Comparison of ENCODE assay signal across 28 mouse cellular contexts in the genomic region with DNA sequence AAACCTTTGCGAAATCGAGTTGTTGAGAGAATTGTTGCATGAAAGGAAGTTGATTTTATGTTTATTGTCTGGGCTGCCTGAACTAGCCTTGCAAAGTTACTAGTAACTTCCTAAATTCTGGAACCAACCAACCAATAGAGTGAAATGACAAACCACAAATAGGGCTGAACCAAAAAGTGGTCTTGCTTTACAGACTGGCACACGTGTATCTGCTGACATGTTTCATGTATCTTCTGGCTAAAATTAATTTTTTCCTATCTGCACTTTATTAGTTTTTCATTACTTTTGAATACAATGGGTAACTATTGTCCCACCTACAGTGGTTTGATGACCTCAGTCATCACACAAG. TPM values are rescaled to one million over a fixed set of nuclear protein-coding genes. Genes with fewer than 3 reads are reported as not detected.
DNase-seq lines count a peak whose midpoint lies in the region; ATAC-seq and TF ChIP-seq lines count a peak whose summit lies in the region.
"Had no signal": no experiment of that assay in that cellular context is flagged by ENCODE, and none has a peak within 500 bp of the region (broad histone marks: within the 10 kb centered on the region; RNA-seq: fewer than 3 reads in every experiment).

No protein-coding gene starts in this region.

- peaks cover 9% of the 10 kb centered on the region; the same call in 1 of the 2 replicates for H3K4me1 ChIP-seq in kidney, embryonic 14.5 days (ENCODE audit: control insufficient read depth, insufficient read depth, low read length)
- H3K4me1 ChIP-seq in CH12.LX (ENCODE audit: control insufficient read depth in 1 of 2, insufficient read depth in 2 of 2), result peaks cover 8 to 18% of the 10 kb centered on the region in 2 experiments; a peak in 3 of 4 replicates

- H3K4me2 ChIP-seq in kidney, embryonic 14.5 days (replicated peaks; ENCODE audit: low read depth, low read length), result no peak overlapping the region
- H3K4me2 ChIP-seq in CH12.LX (ENCODE audit: insufficient read depth, low read depth, poor library complexity, severe bottlenecking), result no peak overlapping the region
- peak overlapping the region; percentile 97 for H3K4me2 ChIP-seq in myocyte (ENCODE audit: low read depth)

- H3K27ac ChIP-seq in kidney, embryonic 14.5 days (ENCODE audit: low read depth, low read length), result peak overlapping the region; percentile 7; the same call in 1 of the 2 replicates
- no peak overlapping the region for H3K27ac ChIP-seq in CH12.LX (ENCODE audit: insufficient read depth, low read depth)
- H3K27ac ChIP-seq: embryonic facial prominence, embryonic 12.5 days; embryonic facial prominence, embryonic 15.5 days; hindbrain, embryonic 10.5 days; hindbrain, embryonic 13.5 days; intestine, embryonic 15.5 days had no signal

- no peak overlapping the region for H3K4me3 ChIP-seq in kidney, embryonic 14.5 days (ENCODE audit: low read length)
- no peak overlapping the region for H3K4me3 ChIP-seq in CH12.LX (replicated peaks in 1 of 3; ENCODE audit: low read depth in 2 of 3, low read length in 2 of 3, poor library complexity in 1 of 3)
- H3K4me3 ChIP-seq in myocyte, result no peak overlapping the region
- H3K4me3 ChIP-seq: embryonic facial prominence, embryonic 15.5 days; heart, embryonic 12.5 days; heart, embryonic 15.5 days; intestine, embryonic 15.5 days had no signal

- H3ac ChIP-seq in myocyte (ENCODE audit: control insufficient read depth, insufficient read length), result no peak overlapping the region

- H3K9me3 ChIP-seq in kidney, embryonic 14.5 days (ENCODE audit: control insufficient read depth, low read length), result no peaks in the 10 kb centered on the region
- peaks cover 7% of the 10 kb centered on the region for H3K9me3 ChIP-seq in CH12.LX (replicated peaks; ENCODE audit: low read length)
- H3K9me3 ChIP-seq: embryonic facial prominence, embryonic 12.5 days; embryonic facial prominence, embryonic 15.5 days; heart, embryonic 12.5 days; heart, embryonic 15.5 days; hindbrain, embryonic 10.5 days; hindbrain, embryonic 13.5 days; intestine, embryonic 15.5 days had no signal

- peaks cover 1% of the 10 kb centered on the region; the same call in 1 of the 2 replicates for H3K79me2 ChIP-seq in CH12.LX (replicated peaks; ENCODE audit: control insufficient read depth, extremely low read depth, insufficient read depth, poor library complexity, severe bottlenecking)
- no peaks in the 10 kb centered on the region for H3K79me2 ChIP-seq in myocyte (ENCODE audit: control insufficient read depth, insufficient read depth)

- 17% methylated on average over 3 of the region's 3 CpGs for WGBS in kidney, embryonic 14.5 days

- dilution Hi-C loops in CH12.LX (cut with MboI; ENCODE audit: extremely low pct_ligation_motif_present, extremely low pct_unique_long_range_greater_than_20kb, low sequenced_read_pairs), result no loop called here

- no peak for DNase-seq in kidney, adult 8-10 months
- peak; percentile 55 for DNase-seq in CH12.LX (ENCODE audit: extremely low read depth)
- DNase-seq in adrenal gland, adult 8-10 months, result no peak
- DNase-seq in adrenal gland, adult (ENCODE audit: inconsistent age in 2 of 2, low spot score in 1 of 2), result no peak
- DNase-seq in gastrocnemius, adult 8-10 months (ENCODE audit: low spot score in 2 of 2), result no peak

- in situ Hi-C loops in CH12.LX (cut with MboI; ENCODE audit: low pct_ligation_motif_present, low pct_unique_long_range_greater_than_20kb, low sequenced_read_pairs), result loop anchor here (25.0 kb wide), 1 partner anchor 537 kb away; no protein-coding TSS in a partner anchor

- H3K9ac ChIP-seq in kidney, embryonic 14.5 days (ENCODE audit: low read depth, low read length), result no peak overlapping the region
- no peak overlapping the region for H3K9ac ChIP-seq in CH12.LX (ENCODE audit: insufficient read depth, low read depth)
- H3K9ac ChIP-seq: embryonic facial prominence, embryonic 12.5 days; embryonic facial prominence, embryonic 15.5 days; forebrain, postnatal 0 days; heart, embryonic 12.5 days; heart, embryonic 15.5 days; hindbrain, embryonic 13.5 days; intestine, embryonic 15.5 days had no signal

- peaks cover 22% of the 10 kb centered on the region for H3K27me3 ChIP-seq in kidney, embryonic 14.5 days (ENCODE audit: control insufficient read depth, insufficient read depth, low read length)
- H3K27me3 ChIP-seq in CH12.LX (replicated peaks), result no peaks in the 10 kb centered on the region
- H3K27me3 ChIP-seq in myocyte (ENCODE audit: control insufficient read depth, insufficient read depth, insufficient read length), result no peaks in the 10 kb centered on the region

- H3K36me3 ChIP-seq in kidney, embryonic 14.5 days (ENCODE audit: control insufficient read depth, insufficient read depth, low read length), result peaks cover 47% of the 10 kb centered on the region
- H3K36me3 ChIP-seq in CH12.LX (replicated peaks in 1 of 2; ENCODE audit: control insufficient read depth in 1 of 2, insufficient read depth in 1 of 2, low read length in 1 of 2), result peaks cover 32 to 58% of the 10 kb centered on the region in 2 experiments
- H3K36me3 ChIP-seq in myocyte (ENCODE audit: control insufficient read depth, insufficient read depth), result peaks cover 50% of the 10 kb centered on the region

- TF ChIP-seq POLR2A in CH12.LX (IDR thresholded peaks at IDR 0.05; ENCODE audit: low read depth, low read length) (no peak), myocyte (IDR thresholded peaks at IDR 0.05; ENCODE audit: insufficient read length, low read depth) (no peak)

- no peak for ATAC-seq in kidney, embryonic 14.5 days (ENCODE audit: low FRiP score, low TSS enrichment)
- peak; percentile 62 for ATAC-seq in granulocyte monocyte progenitor cell, adult 5-6 weeks (replicated peaks; ENCODE audit: poor library complexity, severe bottlenecking)

- no peak for TF ChIP-seq RAD21 in CH12.LX (IDR thresholded peaks at IDR 0.05; ENCODE audit: low read depth, low read length)

- TF ChIP-seq CTCF in CH12.LX (conservative IDR thresholded peaks at IDR 0.05 in 1 of 2, IDR thresholded peaks at IDR 0.05 in 1 of 2; ENCODE audit: low read depth in 2 of 2, low read length in 2 of 2), result no peak

- TF ChIP-seq EP300 in CH12.LX (IDR thresholded peaks at IDR 0.05; ENCODE audit: low read length), result no peak

TF ChIP-seq in CH12.LX, 34 proteins besides CTCF, POLR2A, EP300 and RAD21:
- TF ChIP-seq GABPA (IDR thresholded peaks at IDR 0.05; ENCODE audit: insufficient replicate concordance, low read depth, low read length), result no peak
- peak; percentile 16; the same call in 1 of the 2 replicates for TF ChIP-seq CHD2 (IDR thresholded peaks at IDR 0.05; ENCODE audit: low read length)
- no peak for TF ChIP-seq E2F4 (IDR thresholded peaks at IDR 0.05; ENCODE audit: insufficient replicate concordance, low read depth, low read length)
- peak; percentile 85 for TF ChIP-seq MYC (IDR thresholded peaks at IDR 0.05; ENCODE audit: low read depth, low read length)
- TF ChIP-seq JUN (IDR thresholded peaks at IDR 0.05; ENCODE audit: insufficient read depth, low read depth, low read length), result no peak
TF ChIP-seq in CH12.LX: peak in this region for 2.

TF ChIP-seq in myocyte, 11 proteins besides CTCF, POLR2A, EP300 and RAD21:
- no peak for TF ChIP-seq POLR2AphosphoS2 (IDR thresholded peaks at IDR 0.05; ENCODE audit: insufficient read length, low read depth)
- TF ChIP-seq REST (IDR thresholded peaks at IDR 0.05; ENCODE audit: insufficient read depth, insufficient read length), result no peak
- TF ChIP-seq TCF3 (IDR thresholded peaks at IDR 0.05; ENCODE audit: insufficient read length, low read depth), result no peak
- TF ChIP-seq MYOG (IDR thresholded peaks at IDR 0.05; ENCODE audit: control insufficient read depth in 1 of 3, insufficient read depth in 1 of 3, insufficient read length in 2 of 3, low read depth in 2 of 3), result no peak
- no peak for TF ChIP-seq USF1 (IDR thresholded peaks at IDR 0.05; ENCODE audit: low read depth)
- no peak for TF ChIP-seq MYOD1 (IDR thresholded peaks at IDR 0.05; ENCODE audit: control insufficient read depth in 1 of 3, insufficient read length in 2 of 3, low read depth in 2 of 3)
- TF ChIP-seq CEBPB (IDR thresholded peaks at IDR 0.05; ENCODE audit: insufficient read depth, poor library complexity, severe bottlenecking), result no peak
- no peak for TF ChIP-seq MAX (IDR thresholded peaks at IDR 0.05; ENCODE audit: low read depth)

RNA-seq across cellular contexts. Expression of a gene that starts 1.9 kb away (rescaled TPM):
- polyA plus RNA-seq in kidney, embryonic 14.5 days (2014; fragmentation: Nextera tagmentation; extraction: Ambion mirVana), result 3.0 and 4.0 TPM in 2 replicates
- total RNA-seq in CH12.LX (2012; rRNA removed) (not detected in 2 replicates), CH12.LX (2014; rRNA removed) (not detected in 2 replicates)
- polyA plus RNA-seq in CH12.LX (2012; ENCODE audit: insufficient read length, low read depth) (0.41 TPM in 1 of 2 replicates, not detected in the other), myocyte (2012; fragmentation: generic; extraction: Trizol) (0.07 TPM)
- total RNA-seq in granulocyte monocyte progenitor cell, adult 5-6 weeks (2014; fragmentation: Nextera tagmentation), result not detected in 2 replicates
- not detected in 2 replicates for total RNA-seq in granulocyte monocyte progenitor cell, adult 5-6 weeks (2017)
- total RNA-seq in adrenal gland, adult 8-10 months (2022), result 1 to 10 TPM in 2 of 4 experiments, under 1 TPM in 2; 0.62 to 3.5 (median 1.5) TPM
- 1 to 10 TPM in 2 of 4 experiments, under 1 TPM in 2; 0.54 to 2.1 (median 0.94) TPM for total RNA-seq in gastrocnemius, adult 8-10 months (2022)
- total RNA-seq: common myeloid progenitor, adult 5-6 weeks; G1E had no signal
- polyA plus RNA-seq: CD4-positive, CD25-positive, alpha-beta regulatory T cell, adult 4 months; G1E had no signal

RNA-seq across cellular contexts. Expression of a gene that starts 13.9 kb away (rescaled TPM):
- polyA plus RNA-seq in kidney, embryonic 14.5 days (2014; fragmentation: Nextera tagmentation; extraction: Ambion mirVana), result 1,562 and 1,907 TPM in 2 replicates
- total RNA-seq in CH12.LX (2012; rRNA removed) (3,603 and 3,941 TPM in 2 replicates), CH12.LX (2014; rRNA removed) (8,076 and 8,441 TPM in 2 replicates)
- polyA plus RNA-seq in CH12.LX (2012; ENCODE audit: insufficient read length, low read depth) (6,953 and 7,125 TPM in 2 replicates), myocyte (2012; fragmentation: generic; extraction: Trizol) (244 TPM)
- 2,328 and 2,367 TPM in 2 replicates for total RNA-seq in granulocyte monocyte progenitor cell, adult 5-6 weeks (2014; fragmentation: Nextera tagmentation)
- 3,358 and 3,800 TPM in 2 replicates for total RNA-seq in granulocyte monocyte progenitor cell, adult 5-6 weeks (2017)
- total RNA-seq in adrenal gland, adult 8-10 months (2022), result 100 to 1,000 TPM; 269 to 308 (median 290) TPM
- total RNA-seq in gastrocnemius, adult 8-10 months (2022), result 100 to 1,000 TPM; 118 to 161 (median 130) TPM

RNA-seq across cellular contexts. Expression of a gene that starts 54.3 kb away (rescaled TPM):
- polyA plus RNA-seq in kidney, embryonic 14.5 days (2014; fragmentation: Nextera tagmentation; extraction: Ambion mirVana), result 0.13 TPM in 1 of 2 replicates, not detected in the other
- not detected in 2 replicates for total RNA-seq in CH12.LX (2012; rRNA removed)
- not detected in 2 replicates for total RNA-seq in CH12.LX (2014; rRNA removed)
- not detected in 2 replicates for polyA plus RNA-seq in CH12.LX (2012; ENCODE audit: insufficient read length, low read depth)
- not detected in 2 replicates for total RNA-seq in granulocyte monocyte progenitor cell, adult 5-6 weeks (2014; fragmentation: Nextera tagmentation)
- not detected in 2 replicates for total RNA-seq in granulocyte monocyte progenitor cell, adult 5-6 weeks (2017)
- not detected for polyA plus RNA-seq in myocyte (2012; fragmentation: generic; extraction: Trizol)
- total RNA-seq in adrenal gland, adult 8-10 months (2022), result under 1 TPM in 2 of 4 experiments, not detected in 2; 0.46 to 0.62 TPM
- not detected for total RNA-seq in gastrocnemius, adult 8-10 months (2022)
- total RNA-seq: adrenal gland, postnatal 14 days; common myeloid progenitor, adult 5-6 weeks; forebrain, postnatal 0 days; G1E; gastrocnemius, postnatal 10 days; gastrocnemius, postnatal 4 days; heart, adult 18-20 months; heart, postnatal 10 days; heart, postnatal 36 days had no signal
- polyA plus RNA-seq: C2C12; CD4-positive, CD25-positive, alpha-beta regulatory T cell, adult 4 months; forebrain, embryonic 11.5 days; forebrain, embryonic 14.5 days; forebrain, postnatal 0 days; heart, embryonic 12.5 days had no signal

Comparison
In these comparisons a context has a peak if more than half of its experiments do, and no peak if none do; other contexts are left out.
1. RNA of a gene that starts 13.9 kb away (total RNA-seq): 3,603 to 8,441 TPM in CH12.LX and 2,328 to 3,800 TPM in granulocyte monocyte progenitor cell, adult 5-6 weeks; 269 to 308 TPM in adrenal gland, adult 8-10 months and 118 to 161 TPM in gastrocnemius, adult 8-10 months; every median in the first group is over 4 times any median in the second.